Mouse (Mus musculus): ENCODE data around the gene Cd3d. TPM values are rescaled to one million over a fixed set of nuclear protein-coding genes. Genes with fewer than 3 reads are reported as not detected.

Cd3d gene
- polyA plus RNA-seq, 1 experiment from 2014 or later = 0.19 TPM

DNA sequence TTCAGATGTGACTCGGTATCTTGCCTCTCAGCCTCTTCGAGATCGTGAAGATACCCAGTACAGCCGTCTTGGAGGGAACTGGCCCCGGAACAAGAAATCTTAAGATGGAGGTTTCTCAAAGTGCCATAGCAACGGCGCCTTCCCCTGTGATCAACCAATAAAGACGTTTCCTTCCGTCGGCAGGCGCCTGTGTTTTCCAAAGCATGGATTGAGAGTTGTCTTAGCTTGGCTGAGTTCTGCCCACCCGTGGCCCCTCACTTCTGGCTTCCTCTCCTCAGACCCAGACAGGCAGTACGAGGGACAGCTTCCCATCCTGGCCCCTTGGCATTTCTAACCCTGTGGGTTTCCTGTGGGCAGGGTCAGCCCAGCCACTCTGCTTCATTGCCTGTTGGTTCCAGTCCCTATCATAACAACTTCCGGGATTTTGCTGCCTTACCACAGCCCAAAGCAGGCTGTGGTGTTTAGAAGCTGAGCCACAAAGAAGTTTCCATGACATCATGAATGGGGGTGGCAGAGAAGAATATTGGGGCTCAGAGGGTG lies 4.7 kb downstream of the Cd3d start:
- H3K36me3 ChIP-seq (ENCODE audit: control insufficient read depth, insufficient read depth, low read length) = no peaks in the 10 kb centered on the region
- H3K27me3 ChIP-seq (ENCODE audit: control insufficient read depth, insufficient read depth, low read length) = no peaks in the 10 kb centered on the region; the same call in 1 of the 2 replicates
- H3K27ac ChIP-seq (ENCODE audit: low read length) = no peak overlapping the region
- H3K9me3 ChIP-seq (replicated peaks; ENCODE audit: control insufficient read depth, low read length) = no peaks in the 10 kb centered on the region
- no peaks in the 10 kb centered on the region for H3K4me1 ChIP-seq (ENCODE audit: control insufficient read depth, insufficient read depth, low read length)
- no peak overlapping the region for H3K4me2 ChIP-seq (ENCODE audit: low read depth, low read length)
- no peak overlapping the region for H3K9ac ChIP-seq (ENCODE audit: low read length)
- 64% methylated on average over 14 of the region's 14 CpGs for WGBS
- ATAC-seq (ENCODE audit: insufficient read depth, low FRiP score) = no peak
- no peak overlapping the region for H3K4me3 ChIP-seq (replicated peaks; ENCODE audit: low read length)

DNA sequence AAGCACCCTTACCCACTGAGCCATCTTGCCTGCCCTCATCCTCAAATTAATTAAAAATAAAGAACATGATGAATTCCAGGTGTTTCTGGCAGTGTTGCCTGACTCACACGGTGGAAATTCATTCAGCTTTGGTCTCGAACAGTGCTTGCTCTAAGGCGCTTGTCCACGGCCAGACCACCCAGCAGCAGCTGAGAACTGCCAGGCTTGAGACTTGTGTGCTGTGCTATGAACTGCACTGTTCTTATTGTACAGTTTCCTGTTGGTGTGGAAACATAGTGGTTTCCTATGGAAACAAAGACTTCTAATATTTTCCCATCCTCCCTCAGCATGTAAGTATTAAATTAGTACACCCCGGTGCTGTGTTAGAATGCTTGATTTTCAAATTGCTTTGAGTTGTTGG lies 5.4 kb downstream of the Cd3d start:
- Histone ChIP-seq H3K36me3 (ENCODE audit: control insufficient read depth, insufficient read depth, low read length) (no peaks in the 10 kb centered on the region), H3K9ac (ENCODE audit: low read length) (no peak overlapping the region), H3K4me1 (ENCODE audit: control insufficient read depth, insufficient read depth, low read length) (no peaks in the 10 kb centered on the region), H3K4me3 (replicated peaks; ENCODE audit: low read length) (no peak overlapping the region), H3K4me2 (ENCODE audit: low read depth, low read length) (no peak overlapping the region), H3K27me3 (ENCODE audit: control insufficient read depth, insufficient read depth, low read length) (no peaks in the 10 kb centered on the region; the same call in 1 of the 2 replicates), H3K27ac (ENCODE audit: low read length) (no peak overlapping the region), H3K9me3 (replicated peaks; ENCODE audit: control insufficient read depth, low read length) (no peaks in the 10 kb centered on the region)
- ATAC-seq (ENCODE audit: insufficient read depth, low FRiP score) = no peak
- WGBS = 60% methylated on average over 5 of the region's 5 CpGs

DNA sequence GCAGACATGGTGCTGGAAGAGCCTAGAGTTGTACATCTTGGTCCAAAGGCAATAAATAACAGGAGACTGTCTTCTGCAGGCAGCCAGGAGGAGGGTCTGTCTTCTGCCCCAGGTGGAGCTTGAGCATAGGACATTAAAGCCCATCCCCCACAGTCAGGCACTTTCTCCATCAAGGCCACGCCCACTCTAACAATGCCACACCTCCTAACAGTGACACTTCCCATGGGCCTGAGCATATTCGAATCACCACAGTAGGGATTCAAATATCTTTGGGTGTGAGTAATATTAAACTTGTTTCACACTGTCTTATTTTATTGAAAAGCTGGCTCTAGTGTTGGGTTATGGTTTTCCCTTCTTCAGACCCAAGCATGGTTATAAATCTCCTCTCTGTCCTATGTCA lies 10.2 kb downstream of the Cd3d start:
- WGBS = 77% methylated on average over 2 of the region's 2 CpGs
- Histone ChIP-seq H3K27me3 (ENCODE audit: control insufficient read depth, insufficient read depth, low read length) (no peaks in the 10 kb centered on the region; the same call in 1 of the 2 replicates), H3K9me3 (replicated peaks; ENCODE audit: control insufficient read depth, low read length) (no peaks in the 10 kb centered on the region), H3K9ac (ENCODE audit: low read length) (no peak overlapping the region), H3K27ac (ENCODE audit: low read length) (no peak overlapping the region), H3K4me2 (ENCODE audit: low read depth, low read length) (no peak overlapping the region), H3K36me3 (ENCODE audit: control insufficient read depth, insufficient read depth, low read length) (no peaks in the 10 kb centered on the region), H3K4me1 (ENCODE audit: control insufficient read depth, insufficient read depth, low read length) (no peaks in the 10 kb centered on the region), H3K4me3 (replicated peaks; ENCODE audit: low read length) (no peak overlapping the region)
- ATAC-seq (ENCODE audit: insufficient read depth, low FRiP score) = no peak

DNA sequence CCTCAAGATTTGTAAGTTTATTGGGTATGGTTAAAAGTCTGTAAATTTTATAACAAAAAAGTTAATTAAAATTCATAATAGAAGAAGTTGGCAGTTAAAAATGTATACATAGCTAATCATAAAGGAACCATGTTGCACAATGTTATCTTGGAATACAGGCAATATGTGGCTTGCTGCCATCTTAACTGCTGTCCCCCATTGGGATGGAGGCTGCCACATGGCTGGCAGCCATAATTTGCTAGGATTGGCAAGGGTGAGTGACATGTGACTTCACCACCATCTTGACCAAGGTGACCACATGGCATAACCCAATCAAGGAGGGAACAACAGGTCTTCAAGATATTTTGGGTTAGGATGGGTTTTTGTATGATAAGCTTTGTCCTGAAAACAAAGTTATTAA lies 10.7 kb downstream of the Cd3d start:
- Histone ChIP-seq H3K36me3 (ENCODE audit: control insufficient read depth, insufficient read depth, low read length) (no peaks in the 10 kb centered on the region), H3K4me2 (ENCODE audit: low read depth, low read length) (no peak overlapping the region), H3K9ac (ENCODE audit: low read length) (no peak overlapping the region), H3K4me1 (ENCODE audit: control insufficient read depth, insufficient read depth, low read length) (no peaks in the 10 kb centered on the region), H3K4me3 (replicated peaks; ENCODE audit: low read length) (no peak overlapping the region), H3K9me3 (replicated peaks; ENCODE audit: control insufficient read depth, low read length) (no peaks in the 10 kb centered on the region), H3K27me3 (ENCODE audit: control insufficient read depth, insufficient read depth, low read length) (no peaks in the 10 kb centered on the region; the same call in 1 of the 2 replicates), H3K27ac (ENCODE audit: low read length) (no peak overlapping the region)
- no peak for ATAC-seq (ENCODE audit: insufficient read depth, low FRiP score)

DNA sequence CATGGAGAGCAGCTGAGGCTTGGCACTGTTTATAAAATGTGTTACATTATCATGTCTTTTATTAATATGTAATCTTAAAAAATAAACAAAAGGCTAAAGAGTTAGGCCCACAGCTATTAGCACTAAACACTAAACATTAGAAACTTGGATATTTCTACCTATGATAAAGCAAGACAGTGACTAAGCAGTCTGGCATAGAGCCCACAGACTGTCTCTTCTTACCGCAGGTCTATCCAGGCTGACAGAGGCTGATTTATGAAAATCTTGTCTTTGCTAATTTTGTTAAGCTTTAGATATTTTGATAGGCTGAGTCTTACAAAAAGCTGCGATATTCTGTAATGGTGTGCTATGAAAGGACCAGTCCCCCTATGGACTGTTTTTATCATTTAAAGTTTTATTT lies 11.7 kb downstream of the Cd3d start:
- no peaks in the 10 kb centered on the region; the same call in 1 of the 2 replicates for H3K27me3 ChIP-seq (ENCODE audit: control insufficient read depth, insufficient read depth, low read length)
- no peaks in the 10 kb centered on the region for H3K9me3 ChIP-seq (replicated peaks; ENCODE audit: control insufficient read depth, low read length)
- no peak overlapping the region for H3K9ac ChIP-seq (ENCODE audit: low read length)
- H3K36me3 ChIP-seq (ENCODE audit: control insufficient read depth, insufficient read depth, low read length) = no peaks in the 10 kb centered on the region
- H3K4me3 ChIP-seq (replicated peaks; ENCODE audit: low read length) = no peak overlapping the region
- WGBS = 73% methylated on average over 2 of the region's 2 CpGs
- no peak overlapping the region for H3K27ac ChIP-seq (ENCODE audit: low read length)
- no peak overlapping the region for H3K4me2 ChIP-seq (ENCODE audit: low read depth, low read length)
- no peaks in the 10 kb centered on the region for H3K4me1 ChIP-seq (ENCODE audit: control insufficient read depth, insufficient read depth, low read length)
- ATAC-seq (ENCODE audit: insufficient read depth, low FRiP score) = no peak

DNA sequence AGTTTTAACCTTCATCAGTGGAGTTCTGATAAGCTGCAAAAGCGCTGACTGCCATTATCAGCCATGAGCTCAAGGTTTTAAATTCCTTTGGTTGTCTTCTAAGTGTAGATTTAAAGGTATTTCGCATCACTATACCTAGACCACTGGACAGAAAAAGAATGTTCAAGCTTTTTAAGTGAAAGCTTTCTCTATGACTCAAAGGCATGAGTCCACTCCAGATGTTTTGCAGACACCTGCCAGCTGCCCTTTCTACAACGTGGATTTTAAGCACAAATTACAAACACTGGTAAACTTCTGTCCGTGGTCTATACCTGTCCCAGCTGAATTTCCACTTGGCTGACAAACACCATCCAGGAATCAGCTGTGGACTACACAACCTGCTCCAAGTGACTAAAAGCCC lies 13.4 kb downstream of the Cd3d start:
- WGBS = 67% methylated on average over 4 of the region's 4 CpGs

DNA sequence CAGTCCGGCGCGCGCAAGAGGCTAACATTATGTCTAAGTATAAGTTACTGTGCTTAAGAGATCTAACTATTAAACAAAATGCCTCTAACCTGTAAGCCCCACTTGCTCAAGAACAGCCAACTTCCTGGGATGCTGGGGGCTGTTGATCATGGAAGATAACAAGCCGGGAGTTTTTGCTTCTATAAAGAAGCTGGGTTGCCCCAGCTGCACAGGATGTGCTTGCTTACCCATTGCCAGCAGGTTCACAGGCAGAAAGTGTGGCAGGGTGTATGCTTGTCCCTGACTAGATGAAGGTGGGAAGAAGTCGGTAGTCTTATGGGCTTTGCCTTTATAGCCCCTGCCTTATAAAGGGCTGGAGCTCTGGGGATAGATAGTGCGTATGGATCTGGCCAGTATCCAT lies 15.0 kb downstream of the Cd3d start:
- Histone ChIP-seq H3K4me2 (ENCODE audit: low read depth, low read length) (no peak overlapping the region), H3K4me3 (replicated peaks; ENCODE audit: low read length) (no peak overlapping the region), H3K4me1 (ENCODE audit: control insufficient read depth, insufficient read depth, low read length) (no peaks in the 10 kb centered on the region), H3K27me3 (ENCODE audit: control insufficient read depth, insufficient read depth, low read length) (no peaks in the 10 kb centered on the region), H3K36me3 (ENCODE audit: control insufficient read depth, insufficient read depth, low read length) (no peaks in the 10 kb centered on the region), H3K9me3 (replicated peaks; ENCODE audit: control insufficient read depth, low read length) (no peaks in the 10 kb centered on the region), H3K27ac (ENCODE audit: low read length) (no peak overlapping the region), H3K9ac (ENCODE audit: low read length) (no peak overlapping the region)
- ATAC-seq (ENCODE audit: insufficient read depth, low FRiP score) = no peak
- 94% methylated on average over 7 of the region's 7 CpGs for WGBS

More for the DNA sequence above, 13.4 kb downstream of the Cd3d start:
- H3K9me3 ChIP-seq (replicated peaks; ENCODE audit: control insufficient read depth, low read length) = no peaks in the 10 kb centered on the region
- no peak overlapping the region for H3K9ac ChIP-seq (ENCODE audit: low read length)
- no peak overlapping the region for H3K4me3 ChIP-seq (replicated peaks; ENCODE audit: low read length)
- no peaks in the 10 kb centered on the region for H3K4me1 ChIP-seq (ENCODE audit: control insufficient read depth, insufficient read depth, low read length)
- no peaks in the 10 kb centered on the region for H3K36me3 ChIP-seq (ENCODE audit: control insufficient read depth, insufficient read depth, low read length)
- no peak for ATAC-seq (ENCODE audit: insufficient read depth, low FRiP score)
- H3K27me3 ChIP-seq (ENCODE audit: control insufficient read depth, insufficient read depth, low read length) = no peaks in the 10 kb centered on the region
- H3K27ac ChIP-seq (ENCODE audit: low read length) = no peak overlapping the region
- H3K4me2 ChIP-seq (ENCODE audit: low read depth, low read length) = no peak overlapping the region

DNA sequence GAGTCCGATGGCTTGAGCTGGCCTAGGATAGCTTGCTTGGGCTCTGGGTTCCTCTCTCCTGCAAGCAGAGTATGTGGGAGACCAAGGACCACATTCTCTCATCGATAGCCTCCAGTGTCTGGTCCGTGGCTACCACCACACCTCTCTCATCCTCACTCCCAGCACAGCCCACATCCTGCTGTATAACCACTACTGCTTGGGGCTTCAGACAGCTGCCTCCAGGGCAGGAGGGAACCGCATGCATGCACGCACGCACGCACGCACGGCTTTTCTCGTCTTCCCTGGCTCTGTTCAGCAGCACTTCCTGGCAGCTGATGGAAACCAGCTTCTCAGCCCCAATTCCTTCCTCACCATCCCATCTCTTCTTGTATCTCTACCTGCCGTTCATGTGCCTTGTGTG lies 16.6 kb downstream of the Cd3d start:
- Histone ChIP-seq H3K4me1 (ENCODE audit: control insufficient read depth, insufficient read depth, low read length) (no peaks in the 10 kb centered on the region), H3K27ac (ENCODE audit: low read length) (no peak overlapping the region), H3K36me3 (ENCODE audit: control insufficient read depth, insufficient read depth, low read length) (no peaks in the 10 kb centered on the region), H3K4me3 (replicated peaks; ENCODE audit: low read length) (no peak overlapping the region), H3K4me2 (ENCODE audit: low read depth, low read length) (no peak overlapping the region), H3K9me3 (replicated peaks; ENCODE audit: control insufficient read depth, low read length) (no peaks in the 10 kb centered on the region), H3K9ac (ENCODE audit: low read length) (no peak overlapping the region), H3K27me3 (ENCODE audit: control insufficient read depth, insufficient read depth, low read length) (no peaks in the 10 kb centered on the region)
- ATAC-seq (ENCODE audit: insufficient read depth, low FRiP score) = no peak
- 65% methylated on average over 11 of the region's 11 CpGs for WGBS

DNA sequence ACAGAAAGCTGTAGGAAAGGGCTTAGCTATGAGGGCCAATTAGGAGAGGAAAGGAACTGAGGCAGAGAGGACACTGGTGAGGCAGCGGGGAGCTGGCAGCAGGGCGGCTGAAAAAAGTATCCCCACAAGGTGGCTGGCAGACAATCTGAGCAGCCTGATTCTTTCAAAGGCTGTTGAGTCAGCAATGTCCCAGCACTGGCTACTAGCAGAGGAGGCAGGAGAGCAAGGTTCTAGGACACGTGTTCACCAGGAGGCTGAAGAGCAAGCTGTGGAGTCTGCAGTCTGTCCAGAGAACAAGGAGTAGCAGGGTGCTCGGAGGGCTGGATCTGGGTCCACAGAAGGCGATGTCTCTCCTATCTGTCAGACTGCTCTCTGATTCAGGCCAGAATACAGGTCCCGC lies 17.6 kb downstream of the Cd3d start:
- Histone ChIP-seq H3K27ac (ENCODE audit: low read length) (no peak overlapping the region), H3K27me3 (ENCODE audit: control insufficient read depth, insufficient read depth, low read length) (no peaks in the 10 kb centered on the region), H3K9ac (ENCODE audit: low read length) (no peak overlapping the region), H3K4me3 (replicated peaks; ENCODE audit: low read length) (no peak overlapping the region), H3K36me3 (ENCODE audit: control insufficient read depth, insufficient read depth, low read length) (no peaks in the 10 kb centered on the region), H3K4me2 (ENCODE audit: low read depth, low read length) (no peak overlapping the region), H3K4me1 (ENCODE audit: control insufficient read depth, insufficient read depth, low read length) (no peaks in the 10 kb centered on the region), H3K9me3 (replicated peaks; ENCODE audit: control insufficient read depth, low read length) (no peaks in the 10 kb centered on the region)
- no peak for ATAC-seq (ENCODE audit: insufficient read depth, low FRiP score)
- 56% methylated on average over 6 of the region's 6 CpGs for WGBS

DNA sequence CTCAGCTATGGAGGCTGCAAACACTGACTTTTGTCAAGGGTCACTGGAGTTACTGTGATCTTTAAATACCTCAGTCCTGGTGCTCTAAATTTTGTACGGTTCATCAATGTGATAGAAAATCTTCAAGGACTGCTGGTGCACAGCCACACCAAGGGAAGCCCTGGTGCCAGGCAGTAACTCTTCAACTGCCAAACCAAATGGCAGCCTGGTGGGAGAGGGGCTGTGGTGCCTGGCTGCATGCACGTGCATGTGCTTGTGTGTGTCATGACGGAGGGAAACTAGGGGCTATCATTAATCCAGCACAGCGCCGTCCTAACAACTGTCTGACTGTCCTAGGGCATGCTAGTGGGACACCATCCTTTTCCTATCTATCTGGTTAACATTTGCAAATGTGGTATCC lies 18.2 kb downstream of the Cd3d start:
- no peak overlapping the region for H3K9ac ChIP-seq (ENCODE audit: low read length)
- no peak overlapping the region for H3K4me2 ChIP-seq (ENCODE audit: low read depth, low read length)
- no peak for ATAC-seq (ENCODE audit: insufficient read depth, low FRiP score)
- no peak overlapping the region for H3K27ac ChIP-seq (ENCODE audit: low read length)
- H3K4me1 ChIP-seq (ENCODE audit: control insufficient read depth, insufficient read depth, low read length) = no peaks in the 10 kb centered on the region
- H3K9me3 ChIP-seq (replicated peaks; ENCODE audit: control insufficient read depth, low read length) = no peaks in the 10 kb centered on the region
- no peaks in the 10 kb centered on the region for H3K36me3 ChIP-seq (ENCODE audit: control insufficient read depth, insufficient read depth, low read length)
- H3K27me3 ChIP-seq (ENCODE audit: control insufficient read depth, insufficient read depth, low read length) = no peaks in the 10 kb centered on the region
- H3K4me3 ChIP-seq (replicated peaks; ENCODE audit: low read length) = no peak overlapping the region
- 69% methylated on average over 5 of the region's 5 CpGs for WGBS
